Mouse (Mus musculus): ENCODE results near the gene Sun2.

- TF ChIP-seq CTCF (IDR thresholded peaks at IDR 0.05; ENCODE audit: low read depth) (no peak), EP300 (IDR thresholded peaks at IDR 0.05; ENCODE audit: low read depth) (no peak)
These were observed 20.7 kb upstream of the Sun2 start for GRCm38 (mm10) chr15:79763001-79763400.
